Mouse (Mus musculus) 3134 (cell line): ENCODE measurements around the gene Gm14139.
"Not testable (repeated sequence)": the region's sequence is repeated elsewhere in the genome, so short reads cannot be mapped to it uniquely, and the experiment has no call there.

ENCODE experiments used
- DNase-seq: peaks from one replicate; pipeline ENCODE4 v3.0.0-alpha.2; 2011; ENCODE audit warnings: low spot score; ENCODE audit not compliant: insufficient read length; ENCODE audit errors: extremely low read depth

Gm14139 gene

DNA sequence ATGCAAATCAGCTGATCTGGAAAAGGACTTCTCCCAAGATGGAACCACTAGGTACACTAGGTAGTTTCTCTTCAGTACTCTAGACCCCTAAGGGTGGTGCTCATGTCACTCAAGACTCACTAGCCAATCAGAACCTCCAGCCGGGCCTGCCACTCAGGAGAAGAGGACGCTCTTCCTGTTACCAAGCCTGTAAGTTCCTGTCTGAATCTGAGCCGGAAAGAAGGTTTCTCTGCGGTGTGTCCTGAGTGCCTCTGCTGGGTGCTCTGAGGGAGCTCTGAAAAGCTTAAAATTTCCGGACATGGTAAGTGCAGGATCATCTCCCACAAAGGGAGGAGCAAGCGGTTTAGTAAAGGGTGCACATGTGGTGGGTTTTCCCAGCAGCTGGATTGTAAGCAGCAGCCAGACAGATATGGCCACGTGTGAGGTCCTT lies at the start of gene Gm14139:
Gene Gm14139 (plus strand): TSS at position 186 of the 430 bp plus-strand sequence.
- DNase-seq, result peak; percentile 68

DNA sequence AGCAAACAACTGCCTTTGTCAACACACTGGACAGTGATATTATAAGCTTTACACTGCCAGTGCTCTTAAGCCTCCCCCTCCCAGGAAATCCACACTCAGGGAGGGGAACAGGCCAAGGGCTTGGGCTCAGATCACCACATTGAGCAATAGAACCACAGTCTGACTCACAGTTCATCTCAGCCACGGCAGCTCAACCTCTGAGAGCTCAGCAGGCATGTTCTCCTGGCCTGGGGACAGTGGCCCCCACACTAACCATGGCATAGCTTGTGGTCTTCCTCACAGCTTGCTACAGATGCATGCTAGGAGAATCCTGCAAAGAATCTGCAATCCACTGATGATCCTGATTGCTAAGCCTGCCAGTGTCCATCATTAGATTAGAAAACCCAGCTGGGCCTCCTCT lies 49.6 kb upstream of the Gm14139 start:
- peak; percentile 27 for DNase-seq

DNA sequence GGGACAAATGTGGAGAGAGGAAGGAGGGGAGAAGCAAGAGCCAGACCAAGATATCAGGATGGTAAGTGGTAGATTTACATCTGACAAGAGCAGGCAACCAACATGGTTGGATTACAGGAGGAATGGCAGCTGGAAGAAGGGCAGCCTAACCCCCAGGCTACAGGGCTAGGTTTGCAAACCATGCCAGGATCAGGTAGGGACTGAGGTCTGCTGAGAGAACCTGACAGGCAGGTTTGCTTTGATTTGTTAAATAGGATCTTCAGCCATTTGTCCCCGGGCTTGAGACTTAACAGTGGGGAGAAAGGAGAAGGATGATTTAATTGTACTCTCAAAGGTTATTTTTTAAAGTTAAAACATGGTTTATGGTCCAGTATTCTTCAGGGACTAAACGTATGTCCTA lies 48.8 kb upstream of the Gm14139 start:
- DNase-seq, result no peak

DNA sequence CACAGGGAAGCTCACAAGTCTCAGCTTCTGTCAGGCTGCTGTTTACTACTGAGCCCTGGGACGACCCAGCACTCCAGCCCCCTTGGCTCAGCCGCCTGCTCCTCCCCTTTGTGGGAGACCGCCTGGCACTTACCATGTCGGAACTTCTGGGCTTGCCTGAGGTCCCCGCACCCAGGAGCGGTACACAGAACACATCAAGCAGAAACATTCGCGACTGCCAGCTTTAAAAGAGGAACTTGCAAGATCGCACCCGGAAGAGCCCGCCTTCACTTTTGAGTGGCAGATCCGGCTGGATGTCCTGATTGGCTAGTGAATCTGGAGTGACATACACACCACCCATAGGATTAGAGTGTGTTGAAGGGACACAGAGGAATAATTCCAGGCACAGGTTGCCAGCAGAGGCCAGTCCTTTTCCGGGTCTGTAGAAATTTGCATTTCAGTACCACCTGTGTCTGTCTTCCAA lies 45.1 kb upstream of the Gm14139 start, which contains the start of gene Zfp120:
Gene Zfp120 (minus strand): TSS at position 274 of the 463 bp plus-strand sequence.
- DNase-seq, result peak; percentile 89

DNA sequence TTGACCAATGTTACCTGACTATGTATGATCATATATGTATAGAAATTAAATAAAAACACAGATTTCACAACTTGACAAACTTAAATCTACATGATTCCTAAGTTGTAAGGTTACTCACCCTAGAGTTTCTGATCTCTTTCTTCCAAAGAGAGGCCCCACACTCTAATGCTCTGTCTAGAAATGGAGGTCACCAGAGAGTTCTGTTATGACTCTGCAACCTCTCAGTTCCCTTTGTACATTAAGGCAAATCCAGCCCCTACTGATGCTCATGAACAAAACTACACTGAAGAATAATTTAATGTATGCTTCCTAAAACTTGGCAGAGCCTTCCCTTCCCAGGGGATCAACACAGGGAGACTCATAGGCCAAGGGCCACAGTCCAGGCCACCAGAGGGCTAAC lies 14.9 kb upstream of the Gm14139 start:
- no peak for DNase-seq

DNA sequence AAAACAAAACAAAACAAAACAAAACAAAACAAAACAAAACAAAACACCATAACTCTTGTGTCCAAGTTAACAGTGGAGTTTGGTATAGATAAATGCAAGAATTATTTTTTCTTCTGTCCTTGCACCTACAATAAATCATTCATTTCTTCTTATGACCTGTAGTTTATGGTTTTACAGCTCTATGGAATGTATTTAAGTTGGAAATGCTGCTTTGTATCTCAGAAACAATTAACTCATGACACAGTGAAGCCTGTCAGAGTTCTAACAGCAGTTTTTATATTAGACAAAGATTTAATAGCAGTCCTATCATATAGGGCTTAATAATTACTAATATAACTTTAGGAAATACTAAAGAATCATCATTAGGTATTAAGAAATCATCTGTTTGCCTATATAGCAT lies 7.7 kb upstream of the Gm14139 start:
- DNase-seq, result no peak

DNA sequence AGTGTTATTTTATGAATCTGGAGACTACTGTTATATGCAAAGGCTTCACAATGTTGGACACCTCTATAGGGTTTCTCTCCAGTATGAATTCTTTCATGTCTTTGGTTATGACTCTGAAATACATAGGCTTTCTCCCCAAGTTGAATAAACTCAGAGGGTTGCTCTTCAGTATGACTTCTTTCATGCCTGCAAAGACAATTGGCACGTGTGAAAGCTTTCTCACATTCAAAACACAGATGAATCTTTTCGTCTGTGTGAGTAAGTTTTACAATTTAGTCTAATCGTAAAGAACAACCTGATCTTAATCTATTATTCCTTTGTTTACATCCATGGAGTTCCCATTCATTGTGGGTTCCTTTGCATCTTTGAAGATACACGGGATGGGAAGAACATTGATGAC lies 2.0 kb upstream of the Gm14139 start, which contains the start of gene Gm10770:
Gene Gm10770 (minus strand): TSS at position 101 of the 400 bp plus-strand sequence.
- not testable (repeated sequence) for DNase-seq

DNA sequence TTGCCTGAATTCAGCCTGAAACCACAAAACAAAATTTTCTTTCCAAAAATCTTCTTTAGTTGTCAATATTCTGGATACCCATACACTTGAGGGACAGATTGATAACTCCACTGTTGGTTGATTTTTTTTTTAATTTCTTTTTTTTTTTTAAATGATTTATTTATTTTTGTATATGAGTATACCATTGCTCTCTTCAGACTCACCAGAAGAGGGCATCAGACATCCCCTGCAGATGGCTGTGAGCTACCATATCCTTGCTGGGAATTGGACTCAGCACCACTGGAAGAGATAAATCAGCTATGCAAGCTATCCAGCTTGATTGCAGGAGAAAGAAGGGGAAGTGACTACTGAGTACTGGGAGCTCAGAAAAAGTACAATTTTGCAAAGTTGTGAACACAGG lies 509 bp upstream of the Gm14139 start:
- not testable (repeated sequence) for DNase-seq

DNA sequence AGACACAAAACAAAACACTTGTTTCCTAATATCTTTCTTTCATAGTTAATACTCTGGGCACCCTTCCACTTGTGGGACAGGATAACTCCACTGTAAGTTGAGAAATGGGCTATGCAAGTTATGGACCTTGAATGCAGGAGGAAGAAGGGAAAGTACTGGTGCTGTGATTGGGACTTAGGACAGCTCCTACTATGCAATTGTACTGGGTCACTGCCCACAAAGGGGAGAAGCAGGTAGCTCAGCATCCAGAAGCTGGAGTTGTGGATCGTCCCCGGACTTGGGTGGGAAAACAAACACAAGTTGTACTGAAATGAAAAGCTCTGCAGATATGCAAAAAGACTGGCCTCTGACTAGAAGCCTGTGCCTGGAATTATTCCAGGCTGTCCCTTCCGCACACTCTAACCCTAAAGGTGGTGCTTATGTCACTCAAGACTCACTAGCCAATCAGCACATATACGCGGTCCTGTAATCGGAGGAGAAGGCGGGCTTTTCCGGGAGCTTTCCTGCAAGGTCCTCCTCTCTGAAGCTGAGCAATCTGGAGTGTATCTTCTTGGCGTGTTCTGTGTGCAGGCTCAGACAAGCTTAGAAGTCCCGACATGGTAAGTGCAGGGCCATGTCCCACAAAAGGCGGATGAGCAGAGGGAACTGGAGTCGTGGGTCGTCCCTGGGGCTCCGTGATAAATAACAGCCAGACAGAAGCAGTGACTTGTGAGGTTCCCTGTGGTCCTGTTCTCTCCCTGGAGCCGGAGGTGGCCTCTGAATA lies 36.2 kb downstream of the Gm14139 start, which contains the start of gene Zfp937:
Gene Zfp937 (plus strand): TSS at position 474 of the 763 bp plus-strand sequence.
- peak; percentile 59 for DNase-seq

DNA sequence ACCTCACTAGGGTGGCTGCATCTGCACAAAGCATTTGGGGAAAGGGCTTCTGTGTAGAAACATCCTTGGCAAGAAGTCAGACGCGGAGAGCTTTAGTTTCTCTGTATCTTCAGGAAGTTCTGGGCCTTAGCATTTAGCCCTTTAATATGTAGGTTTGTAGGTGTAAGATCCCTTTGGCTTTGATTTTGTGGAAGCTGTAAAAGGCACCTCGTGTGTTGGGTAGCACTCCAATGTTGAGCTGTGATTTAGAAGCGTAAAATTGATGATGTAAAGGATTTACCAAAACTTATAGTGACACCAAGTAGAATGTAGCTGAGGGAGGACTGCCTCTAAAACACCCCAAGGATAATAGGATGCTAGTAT lies 36.8 kb downstream of the Gm14139 start:
- DNase-seq, result not testable (repeated sequence)

DNA sequence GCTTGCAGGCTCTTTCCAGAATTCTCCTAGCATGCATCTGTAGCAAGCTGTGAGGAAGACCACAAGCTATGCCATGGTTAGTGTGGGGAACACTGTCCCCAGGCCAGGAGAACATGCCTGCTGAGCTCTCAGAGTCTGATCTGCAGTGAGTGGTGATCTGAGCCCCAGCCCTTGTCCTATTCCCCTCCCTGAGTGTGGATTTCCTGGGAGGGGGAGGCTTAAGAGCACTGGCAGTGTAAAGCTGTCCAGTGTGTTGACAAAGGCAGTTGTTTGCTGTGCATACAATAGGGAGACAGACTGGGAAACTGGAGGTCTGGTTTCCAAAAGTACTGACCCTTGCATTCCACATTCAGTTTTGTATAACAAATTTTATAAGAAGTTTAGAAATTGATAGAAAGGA lies 41.7 kb downstream of the Gm14139 start:
- not testable (repeated sequence) for DNase-seq
